Mouse (Mus musculus) lung, adult 18-20 months (tissue): ENCODE data around the gene Gm8909.
"Not testable (repeated sequence)": the region's sequence is repeated elsewhere in the genome, so short reads cannot be mapped to it uniquely, and the experiment has no call there.

ENCODE experiments used
- DNase-seq, 2 experiments: peaks; one replicate each; pipeline ENCODE4 v3.0.0; 2022; ENCODE audit warnings: mixed read lengths in 2 of 2

Gm8909 gene

GRCm38 (mm10) chr17:36161129-36162051 lies 6.9 kb downstream of the Gm8909 start:
- DNase-seq: no peak

GRCm38 (mm10) chr17:36158264-36158663 lies 10.1 kb downstream of the Gm8909 start:
- DNase-seq: not testable (repeated sequence)

- DNase-seq: not testable (repeated sequence)
Measured at GRCm38 (mm10) chr17:36157782-36158181, 10.6 kb downstream of the Gm8909 start.

- no peak for DNase-seq
Measured at GRCm38 (mm10) chr17:36154271-36155149, 13.8 kb downstream of the Gm8909 start.

- DNase-seq: not testable (repeated sequence)
Measured at GRCm38 (mm10) chr17:36151200-36151599, 17.1 kb downstream of the Gm8909 start.

GRCm38 (mm10) chr17:36148468-36148867 lies 19.9 kb downstream of the Gm8909 start:
- DNase-seq: not testable (repeated sequence)

GRCm38 (mm10) chr17:36146937-36147336 lies 21.4 kb downstream of the Gm8909 start:
- DNase-seq: not testable (repeated sequence)

- not testable (repeated sequence) for DNase-seq
Measured at GRCm38 (mm10) chr17:36145861-36146156, 22.5 kb downstream of the Gm8909 start.

GRCm38 (mm10) chr17:36145111-36145860 lies 23.1 kb downstream of the Gm8909 start:
- no peak for DNase-seq

GRCm38 (mm10) chr17:36136299-36136848 lies 32.0 kb downstream of the Gm8909 start:
- not testable (repeated sequence) for DNase-seq

- not testable (repeated sequence) for DNase-seq
Measured at GRCm38 (mm10) chr17:36135421-36136231, 32.7 kb downstream of the Gm8909 start.

- no peak for DNase-seq
Measured at GRCm38 (mm10) chr17:36131516-36132265, 36.6 kb downstream of the Gm8909 start.

- DNase-seq: peak; percentile 54 to 65
Measured at GRCm38 (mm10) chr17:36128968-36129817, 39.1 kb downstream of the Gm8909 start, which contains the start of gene Gm7030. TSS of gene Gm7030 (minus strand) at chr17:36129425.

GRCm38 (mm10) chr17:36128525-36128924 lies 39.8 kb downstream of the Gm8909 start:
- not testable (repeated sequence) for DNase-seq

GRCm38 (mm10) chr17:36124111-36124510 lies 44.2 kb downstream of the Gm8909 start:
- DNase-seq: not testable (repeated sequence)

GRCm38 (mm10) chr17:36121352-36122020 lies 46.9 kb downstream of the Gm8909 start, which contains the start of gene Gm19684:
TSS of gene Gm19684 (plus strand) at chr17:36121678.
- peak; percentile 77 to 88 for DNase-seq

- not testable (repeated sequence) for DNase-seq
Measured at GRCm38 (mm10) chr17:36120839-36121238, 47.5 kb downstream of the Gm8909 start.

- DNase-seq: not testable (repeated sequence)
Measured at GRCm38 (mm10) chr17:36116545-36116944, 51.8 kb downstream of the Gm8909 start.
